Mouse (Mus musculus): ENCODE measurements around the gene Zfp804a.

- TF ChIP-seq CTCF (conservative IDR thresholded peaks at IDR 0.05; ENCODE audit: insufficient read depth, insufficient read length, low read depth, low read length): no peak
- TF ChIP-seq POLR2A (IDR thresholded peaks at IDR 0.05; ENCODE audit: low read depth, low read length): no peak
Observed at GRCm38 (mm10) chr2:82080678-82081077, 27.7 kb downstream of the Zfp804a start.
